Mouse (Mus musculus) embryonic facial prominence, embryonic 10.5 days (tissue): ENCODE data around the gene 2210011C24Rik. TPM values are rescaled to one million over a fixed set of nuclear protein-coding genes. Genes with fewer than 3 reads are reported as not detected.
"Not testable (repeated sequence)": the region's sequence is repeated elsewhere in the genome, so short reads cannot be mapped to it uniquely, and the experiment has no call there.

Source experiments
- DNase-seq: peaks from one replicate; pipeline ENCODE4 v3.0.0-alpha.2; 2017; ENCODE audit warnings: low spot score
- H3K27ac ChIP-seq: fragments of 300-500 bp; sonication (generic); replicated peaks from 2 replicates; pipeline ENCODE4 v1.5.1; 2016; ENCODE audit warnings: mild to moderate bottlenecking
- H3K27me3 ChIP-seq: fragments of 300-500 bp; sonication (generic); replicated peaks from 2 replicates; pipeline ENCODE4 v1.6.1; 2016; ENCODE audit warnings: low read depth, mild to moderate bottlenecking; ENCODE audit not compliant: poor library complexity, severe bottlenecking
- H3K36me3 ChIP-seq: fragments of 300-500 bp; sonication (generic); replicated peaks from 2 replicates; pipeline ENCODE4 v1.6.1; 2016; ENCODE audit warnings: mild to moderate bottlenecking, moderate library complexity
- H3K4me1 ChIP-seq: fragments of 300-500 bp; sonication (generic); 2 replicates; pipeline ENCODE4 v1.6.1; 2016
- H3K4me3 ChIP-seq: fragments of 300-500 bp; sonication (generic); 2 replicates; pipeline ENCODE4 v1.5.1; 2016; ENCODE audit warnings: mild to moderate bottlenecking, moderate library complexity
- H3K9me3 ChIP-seq: fragments of 300-500 bp; sonication (generic); 2 replicates; pipeline ENCODE4 v1.6.1; 2016; ENCODE audit warnings: mild to moderate bottlenecking
- WGBS: fragments of 180-500 bp; shearing (Covaris S2); methylation state at CpG from one replicate; pipeline ENCODE4 v1.1.7; 2016; 5-methylcytosine and 5-hydroxymethylcytosine counted together
- polyA plus RNA-seq: library from polyadenylated mRNA; unstranded; fragments of >200 nt; fragmentation: Nextera tagmentation; extraction: Ambion mirVana; gene quantifications from 2 replicates; pipeline ENCODE4 v1.2.1, GENCODE M21; 2016

The 2210011C24Rik gene
- polyA plus RNA-seq, 1 experiment from 2014 or later = not detected

DNA sequence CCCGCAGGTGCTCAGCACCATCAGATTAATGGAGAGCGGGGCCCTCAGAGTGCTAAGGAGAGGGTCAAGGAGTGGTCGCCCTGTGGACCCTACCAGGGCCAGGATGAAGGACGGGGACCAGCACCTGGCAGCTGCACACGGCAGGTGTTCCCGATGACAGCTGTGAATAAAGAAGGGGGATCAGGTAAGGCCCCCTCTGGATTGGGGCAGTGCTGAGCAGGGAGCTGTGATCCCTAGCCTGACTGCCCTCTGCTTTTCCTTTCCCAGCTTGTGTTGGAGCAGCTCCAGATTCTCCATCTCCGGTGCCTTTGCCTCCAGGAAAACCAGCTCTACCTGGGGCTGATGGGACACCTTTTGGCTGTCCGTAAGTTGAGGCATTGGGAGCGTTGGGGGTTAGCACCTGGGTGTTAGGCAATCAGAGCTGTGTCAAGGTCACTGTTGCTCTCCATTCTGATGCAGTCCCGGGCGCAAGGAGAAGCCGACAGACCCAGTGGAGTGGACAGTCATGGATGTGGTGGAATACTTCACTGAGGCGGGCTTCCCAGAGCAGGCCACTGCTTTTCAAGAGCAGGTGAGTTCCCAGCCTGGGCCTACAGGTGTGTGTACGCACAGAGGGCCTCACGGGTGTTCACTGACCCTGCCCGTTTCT is 12.8 kb downstream of the 2210011C24Rik start:
- 71% methylated on average over 16 of the region's 16 CpGs for WGBS
- no peak for DNase-seq
- peaks cover 58% of the 10 kb centered on the region for H3K36me3 ChIP-seq
- peaks cover 49% of the 10 kb centered on the region for H3K27me3 ChIP-seq
- H3K4me1 ChIP-seq = peaks cover 57% of the 10 kb centered on the region
- H3K4me3 ChIP-seq = peak overlapping the region; percentile 87
- no peaks in the 10 kb centered on the region for H3K9me3 ChIP-seq
- H3K27ac ChIP-seq = no peak overlapping the region

DNA sequence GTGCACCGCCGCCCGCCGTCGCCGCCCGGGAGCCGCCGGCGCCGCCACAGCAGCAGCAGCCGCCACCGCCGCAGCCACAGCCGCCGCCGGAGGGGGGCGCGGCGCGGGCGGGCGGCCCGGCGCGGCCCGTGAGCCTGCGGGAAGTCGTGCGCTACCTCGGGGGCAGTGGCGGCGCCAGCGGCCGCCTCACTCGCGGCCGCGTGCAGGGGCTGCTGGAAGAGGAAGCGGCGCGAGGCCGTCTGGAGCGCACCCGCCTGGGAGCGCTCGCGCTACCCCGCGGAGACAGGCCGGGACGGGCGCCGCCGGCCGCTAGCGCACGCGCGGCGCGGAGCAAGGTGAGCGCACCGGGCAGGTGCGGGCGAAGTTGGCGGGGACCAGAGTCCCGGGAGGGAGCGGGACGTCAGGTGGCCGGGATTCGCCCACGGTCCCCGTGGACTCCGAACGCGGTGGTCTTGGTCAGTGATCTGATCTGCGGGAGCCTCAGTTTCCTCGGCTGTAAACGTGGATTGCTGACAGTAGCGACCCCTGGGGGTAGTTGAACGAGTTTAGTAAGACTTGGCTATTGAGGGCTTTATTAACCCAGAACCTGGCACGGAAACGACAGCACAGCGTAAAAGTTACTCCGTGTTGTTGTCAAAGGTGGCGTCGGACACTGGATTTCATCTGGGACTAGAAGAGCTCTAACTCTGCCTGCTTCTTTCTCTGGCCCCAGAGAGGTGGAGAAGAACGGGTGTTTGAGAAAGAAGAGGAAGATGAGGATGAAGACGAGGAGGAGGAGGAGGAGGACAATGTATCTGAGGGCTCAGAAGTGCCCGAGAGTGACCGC is 13.5 kb downstream of the 2210011C24Rik start:
- H3K36me3 ChIP-seq = peaks cover 63% of the 10 kb centered on the region
- H3K9me3 ChIP-seq = no peaks in the 10 kb centered on the region
- peaks cover 51% of the 10 kb centered on the region for H3K4me1 ChIP-seq
- H3K4me3 ChIP-seq = peak overlapping the region; percentile 87
- H3K27ac ChIP-seq = peak overlapping the region; percentile 87
- 10% methylated on average over 92 of the region's 92 CpGs for WGBS
- DNase-seq = peak; percentile 77
- H3K27me3 ChIP-seq = peaks cover 46% of the 10 kb centered on the region

DNA sequence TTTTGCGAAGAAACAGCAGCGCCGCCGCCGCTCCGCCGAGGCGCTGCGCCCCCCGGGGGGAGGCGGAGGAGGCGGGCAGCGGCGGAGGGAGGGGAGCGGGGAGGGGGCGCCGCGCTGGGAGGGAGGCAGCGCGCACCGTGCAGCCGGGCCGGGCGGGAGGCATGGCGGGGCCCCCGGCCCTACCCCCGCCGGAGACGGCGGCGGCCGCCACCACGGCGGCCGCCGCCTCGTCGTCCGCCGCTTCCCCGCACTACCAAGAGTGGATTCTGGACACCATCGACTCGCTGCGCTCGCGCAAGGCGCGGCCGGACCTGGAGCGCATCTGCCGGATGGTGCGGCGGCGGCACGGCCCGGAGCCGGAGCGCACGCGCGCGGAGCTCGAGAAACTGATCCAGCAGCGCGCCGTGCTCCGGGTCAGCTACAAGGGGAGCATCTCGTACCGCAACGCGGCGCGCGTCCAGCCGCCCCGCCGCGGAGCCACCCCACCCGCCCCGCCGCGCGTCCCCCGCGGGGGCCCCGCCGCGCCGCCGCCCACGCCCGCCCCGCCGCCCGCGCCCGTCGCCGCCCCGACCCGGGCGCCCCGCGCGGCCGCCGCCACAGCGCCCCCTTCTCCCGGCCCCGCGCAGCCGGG is 14.3 kb downstream of the 2210011C24Rik start, which contains the start of gene Samd1:
Gene Samd1 (plus strand): TSS at position 162 of the 631 bp plus-strand sequence.
- H3K36me3 ChIP-seq = peaks cover 62% of the 10 kb centered on the region
- peak within 1 kb of the TSS; percentile 87 for H3K4me3 ChIP-seq
- H3K27ac ChIP-seq = peak within 1 kb of the TSS; percentile 96
- no peaks in the 10 kb centered on the region for H3K9me3 ChIP-seq
- 7% methylated on average over 108 of the region's 112 CpGs for WGBS
- DNase-seq = peak; percentile 73
- H3K27me3 ChIP-seq = peaks cover 38% of the 10 kb centered on the region
- peaks cover 43% of the 10 kb centered on the region for H3K4me1 ChIP-seq

DNA sequence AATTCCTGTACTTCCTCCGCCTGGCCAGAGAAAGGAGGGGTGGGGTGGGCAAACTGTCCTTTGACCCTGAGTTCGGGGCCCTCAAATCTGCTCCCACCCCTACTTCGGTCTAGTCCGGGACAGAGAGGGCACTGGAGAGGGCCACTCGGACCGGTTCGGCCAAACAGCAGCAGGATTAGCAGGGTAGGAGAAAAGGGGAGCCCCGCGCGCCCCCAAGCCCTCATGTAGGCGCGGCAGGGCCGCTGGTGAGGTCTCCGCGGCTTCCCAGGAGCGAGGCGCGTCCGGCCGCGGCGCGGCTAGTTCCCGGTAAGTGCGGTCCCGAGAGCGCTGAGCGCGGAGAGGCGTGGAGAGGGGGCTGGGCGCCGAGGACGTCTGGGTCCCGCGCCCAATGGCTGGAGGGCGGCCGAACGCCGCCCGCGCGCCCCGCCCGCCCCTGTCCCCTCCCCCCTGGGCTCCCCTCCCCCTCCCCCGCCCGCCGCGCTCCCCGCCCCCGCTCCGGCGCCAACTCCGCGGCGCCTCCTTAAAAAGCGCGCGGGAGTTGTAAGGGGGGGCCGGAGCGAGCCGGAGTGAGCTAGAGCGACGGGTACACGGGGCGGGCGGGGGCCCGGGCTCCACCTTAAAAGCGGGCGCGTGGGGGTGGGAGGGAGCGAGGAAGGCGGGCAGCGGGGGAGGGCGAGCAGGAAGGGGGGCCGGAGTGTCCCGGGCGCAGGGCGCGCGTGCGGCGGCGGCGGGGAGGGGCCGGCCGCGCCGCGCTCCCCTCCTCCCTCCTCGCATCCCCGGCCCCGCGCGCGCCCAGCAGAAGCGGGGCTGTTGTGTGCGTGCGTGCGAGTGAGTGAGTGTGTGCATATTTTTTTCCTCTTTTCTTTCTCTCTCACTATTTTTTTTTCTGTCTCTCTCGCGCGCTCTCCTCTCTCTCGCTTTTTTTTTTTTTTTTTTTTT is 15.1 kb downstream of the 2210011C24Rik start:
- peak overlapping the region; percentile 96 for H3K27ac ChIP-seq
- peaks cover 42% of the 10 kb centered on the region for H3K4me1 ChIP-seq
- H3K36me3 ChIP-seq = peaks cover 62% of the 10 kb centered on the region
- no peaks in the 10 kb centered on the region for H3K9me3 ChIP-seq
- peak overlapping the region; percentile 87 for H3K4me3 ChIP-seq
- peak; percentile 95 for DNase-seq
- WGBS = under 1% methylated on average over 84 of the region's 103 CpGs
- H3K27me3 ChIP-seq = peaks cover 30% of the 10 kb centered on the region

DNA sequence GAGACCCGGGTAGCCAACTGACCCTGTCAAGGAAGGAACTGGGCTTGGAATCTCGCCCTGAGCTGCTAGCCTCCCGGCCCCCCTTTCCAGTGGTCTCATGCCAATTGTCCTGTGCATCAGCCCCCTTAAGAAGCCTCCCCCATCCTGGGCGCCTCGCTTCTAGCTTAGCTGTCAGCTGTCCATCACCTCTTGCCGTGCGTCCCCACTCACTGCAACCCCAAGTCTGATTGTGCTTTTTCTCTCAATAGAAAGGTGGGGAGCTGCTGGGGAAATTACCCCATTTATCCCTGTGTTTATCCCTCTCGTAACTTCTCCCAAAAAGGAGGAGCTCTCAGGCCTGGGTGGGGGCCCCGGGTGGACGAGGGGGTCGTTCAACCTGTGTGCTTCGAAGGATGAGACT is 16.0 kb downstream of the 2210011C24Rik start:
- 10% methylated on average over 12 of the region's 12 CpGs for WGBS
- DNase-seq = no peak
- peak overlapping the region; percentile 87 for H3K4me3 ChIP-seq
- H3K36me3 ChIP-seq = peaks cover 62% of the 10 kb centered on the region
- H3K9me3 ChIP-seq = no peaks in the 10 kb centered on the region
- H3K27ac ChIP-seq = peak overlapping the region; percentile 96
- H3K27me3 ChIP-seq = peaks cover 21% of the 10 kb centered on the region
- H3K4me1 ChIP-seq = peaks cover 34% of the 10 kb centered on the region

DNA sequence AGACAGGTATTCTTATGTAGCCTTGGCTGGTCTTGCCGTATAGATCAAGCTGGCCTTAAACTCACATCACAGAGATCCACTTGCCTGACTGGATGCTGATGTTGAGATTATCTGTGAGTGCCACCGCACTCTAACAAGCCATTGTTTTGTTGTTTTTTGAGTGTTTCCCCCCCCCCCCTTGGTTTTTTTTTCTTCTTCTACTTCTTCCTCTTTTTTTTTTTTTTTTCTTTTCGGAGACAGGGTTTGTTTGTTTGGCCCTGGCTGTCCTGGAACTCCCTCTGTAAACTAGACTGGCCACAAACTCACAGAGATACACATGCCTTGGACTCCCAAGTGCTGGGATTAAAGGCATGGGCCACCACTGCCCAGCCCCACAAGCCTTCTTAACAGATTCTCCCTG is 17.9 kb downstream of the 2210011C24Rik start:
- 88% methylated on average over 3 of the region's 3 CpGs for WGBS
- Histone ChIP-seq H3K36me3 (peaks cover 62% of the 10 kb centered on the region), H3K9me3 (no peaks in the 10 kb centered on the region), H3K4me1 (peaks cover 19% of the 10 kb centered on the region), H3K27me3 (peaks cover 2% of the 10 kb centered on the region), H3K27ac (no peak overlapping the region), H3K4me3 (no peak overlapping the region)
- no peak for DNase-seq

DNA sequence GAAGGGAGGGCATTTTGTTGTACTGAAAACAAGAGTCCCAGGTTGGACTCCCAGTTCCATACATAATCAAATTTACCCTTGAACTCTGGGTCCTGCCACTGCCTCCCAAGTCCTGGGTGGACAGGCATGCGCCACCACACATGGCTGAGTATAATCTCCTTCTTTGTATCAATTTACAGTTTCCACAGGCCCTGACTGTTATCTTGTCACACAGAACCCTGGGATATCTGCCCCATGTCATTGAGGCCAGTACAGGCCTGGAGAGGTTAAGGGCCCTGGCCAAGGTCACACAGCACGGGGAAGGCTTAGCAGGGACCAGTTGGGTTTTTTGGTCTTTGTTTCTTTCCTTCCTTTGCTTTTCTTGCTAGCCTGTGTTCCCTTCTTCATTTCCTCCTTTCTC is 19.5 kb downstream of the 2210011C24Rik start:
- H3K4me3 ChIP-seq = no peak overlapping the region
- no peaks in the 10 kb centered on the region for H3K9me3 ChIP-seq
- DNase-seq = no peak
- peaks cover 12% of the 10 kb centered on the region for H3K4me1 ChIP-seq
- peaks cover 76% of the 10 kb centered on the region for H3K36me3 ChIP-seq
- H3K27ac ChIP-seq = no peak overlapping the region
- WGBS = 81% methylated on average over 2 of the region's 2 CpGs
- H3K27me3 ChIP-seq = no peaks in the 10 kb centered on the region; the same call in none of the 2 replicates

DNA sequence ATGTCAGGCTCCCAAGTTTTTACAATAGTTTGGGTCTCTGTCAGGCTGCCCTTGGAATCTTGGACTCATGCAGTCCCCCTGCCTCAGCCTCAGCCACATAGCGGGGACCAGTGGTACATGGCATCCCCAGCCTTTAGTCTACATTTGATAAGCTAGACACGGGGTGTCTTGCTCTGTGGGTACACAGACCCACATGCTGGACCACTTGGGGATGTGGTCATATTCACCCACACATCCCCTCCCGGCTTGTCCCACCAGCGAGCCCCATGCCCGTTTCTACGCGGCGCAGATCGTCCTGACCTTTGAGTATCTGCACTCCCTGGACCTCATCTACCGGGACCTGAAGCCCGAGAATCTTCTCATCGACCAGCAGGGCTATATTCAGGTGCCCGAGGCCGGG is 21.8 kb downstream of the 2210011C24Rik start:
- Histone ChIP-seq H3K36me3 (peaks cover 97% of the 10 kb centered on the region), H3K4me3 (no peak overlapping the region), H3K4me1 (no peaks in the 10 kb centered on the region), H3K27me3 (no peaks in the 10 kb centered on the region; the same call in none of the 2 replicates), H3K27ac (no peak overlapping the region), H3K9me3 (no peaks in the 10 kb centered on the region)
- DNase-seq = no peak
- WGBS = 93% methylated on average over 14 of the region's 14 CpGs

DNA sequence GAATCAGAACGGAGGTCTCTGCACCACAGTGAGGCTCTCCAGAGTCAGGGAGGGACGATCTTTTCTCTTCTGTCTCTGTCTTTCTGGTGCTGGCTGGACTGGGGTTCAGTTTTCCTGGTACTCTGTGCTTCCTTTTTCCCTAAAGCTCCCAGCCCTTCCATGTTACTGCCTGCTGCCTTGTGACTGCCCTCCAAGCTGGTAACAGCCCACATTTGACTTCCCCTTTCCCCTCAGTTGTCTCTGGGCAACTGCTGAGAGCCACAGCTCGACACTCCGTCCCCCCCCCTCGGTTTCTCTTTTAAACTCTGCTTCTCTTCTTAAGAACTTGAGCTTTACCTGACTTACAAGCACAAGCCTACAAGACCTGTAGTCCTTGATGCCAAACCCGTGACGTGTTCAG is 22.7 kb downstream of the 2210011C24Rik start:
- Histone ChIP-seq H3K27ac (no peak overlapping the region), H3K27me3 (no peaks in the 10 kb centered on the region), H3K4me1 (no peaks in the 10 kb centered on the region), H3K36me3 (peaks cover 97% of the 10 kb centered on the region), H3K4me3 (no peak overlapping the region), H3K9me3 (no peaks in the 10 kb centered on the region)
- whole genome bisulfite sequencing = 87% methylated on average over 7 of the region's 7 CpGs
- DNase-seq = no peak

DNA sequence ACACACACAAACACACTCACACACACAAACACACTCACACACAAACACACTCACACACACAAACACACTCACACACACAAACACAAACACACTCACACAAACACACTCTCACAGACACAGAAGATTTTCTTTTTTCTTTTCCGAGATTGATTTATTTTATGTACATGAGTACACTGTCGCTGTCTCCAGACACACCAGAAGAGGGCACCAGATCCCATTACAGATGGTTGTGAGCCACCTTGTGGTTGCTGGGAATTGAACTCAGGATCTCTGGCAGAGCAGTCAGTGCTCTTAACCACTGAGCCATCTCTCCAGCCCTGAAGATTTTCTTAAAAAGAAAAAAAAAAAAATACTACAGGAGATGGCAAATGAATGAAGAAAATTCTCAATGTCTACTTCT is 28.7 kb downstream of the 2210011C24Rik start:
- H3K4me1 ChIP-seq, DNase-seq, H3K27ac ChIP-seq, H3K4me3 ChIP-seq, H3K9me3 ChIP-seq, H3K27me3 ChIP-seq: not testable (repeated sequence)
- 93% methylated on average over 2 of the region's 2 CpGs for WGBS
- peaks cover 99% of the 10 kb centered on the region for H3K36me3 ChIP-seq

DNA sequence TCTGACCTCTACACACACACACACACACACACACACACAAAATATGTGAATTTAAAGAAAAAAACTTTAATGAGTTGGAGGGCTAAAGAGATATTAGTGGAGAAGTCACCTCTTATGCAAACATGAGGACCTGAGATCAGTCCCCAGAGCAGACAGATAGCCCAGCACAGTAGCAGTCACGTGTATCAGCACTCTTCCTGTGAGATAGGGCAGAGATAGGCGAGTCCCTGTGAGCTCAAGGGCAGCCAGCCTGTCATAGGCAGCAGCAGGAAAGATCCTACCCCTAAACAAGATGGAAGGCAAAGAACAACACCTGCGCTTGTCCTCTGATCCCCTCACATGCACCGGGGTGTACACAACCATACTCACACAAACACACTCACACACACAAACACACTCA is 29.5 kb downstream of the 2210011C24Rik start:
- Histone ChIP-seq H3K36me3 (peaks cover 98% of the 10 kb centered on the region), H3K4me3 (no peak overlapping the region), H3K9me3 (no peaks in the 10 kb centered on the region), H3K4me1 (peaks cover 10% of the 10 kb centered on the region), H3K27ac (no peak overlapping the region), H3K27me3 (no peaks in the 10 kb centered on the region)
- no peak for DNase-seq
- 82% methylated on average over 4 of the region's 4 CpGs for WGBS

DNA sequence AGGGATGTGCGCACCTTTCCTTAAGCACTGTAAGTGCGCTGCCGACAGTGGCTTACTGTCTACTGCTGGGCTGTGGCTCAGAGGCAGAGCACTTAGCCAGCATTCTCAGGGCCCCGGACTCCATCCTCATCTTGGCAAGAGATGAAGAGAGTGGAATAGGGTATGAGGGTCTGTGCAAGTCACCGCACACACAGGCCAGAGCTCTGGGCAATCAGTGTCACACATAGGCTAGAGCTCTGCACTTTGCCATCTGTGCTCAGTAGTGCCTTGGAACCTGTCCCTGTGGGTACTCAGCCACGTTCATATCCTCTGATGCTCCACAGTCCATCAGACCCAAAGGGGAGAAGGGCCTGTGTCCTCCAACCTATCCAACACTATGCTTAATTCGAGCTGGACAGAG is 30.4 kb downstream of the 2210011C24Rik start:
- Histone ChIP-seq H3K9me3 (no peaks in the 10 kb centered on the region), H3K4me3 (no peak overlapping the region), H3K27ac (no peak overlapping the region), H3K4me1 (peaks cover 19% of the 10 kb centered on the region), H3K36me3 (peaks cover 90% of the 10 kb centered on the region), H3K27me3 (no peaks in the 10 kb centered on the region)
- DNase-seq = no peak
- 94% methylated on average over 7 of the region's 7 CpGs for WGBS
